Comparison of ENCODE assay signal across 22 mouse cellular contexts in genomic region chr14:22695931-22696365, GRCm38 (mm10).
A peak's percentile ranks its signal among the peaks of the same experiment; 100 is the strongest.
DNase-seq lines count a peak whose midpoint lies in the region; ATAC-seq lines count a peak whose summit lies in the region.
"Had no signal": no experiment of that assay in that cellular context is flagged by ENCODE, and none has a peak within 500 bp of the region (broad histone marks: within the 10 kb centered on the region; RNA-seq: fewer than 3 reads in every experiment).

No protein-coding gene starts in this region.

- H3K4me3 ChIP-seq in heart, embryonic 11.5 days (ENCODE audit: low read depth, low read length) = no peak overlapping the region
- H3K4me3 ChIP-seq in kidney, embryonic 15.5 days (replicated peaks) = no peak overlapping the region
- no peak overlapping the region for H3K4me3 ChIP-seq in embryonic facial prominence, embryonic 14.5 days (ENCODE audit: low read depth, low read length)
- H3K4me3 ChIP-seq in limb, embryonic 12.5 days (replicated peaks) = no peak overlapping the region
- H3K4me3 ChIP-seq in midbrain, embryonic 14.5 days (replicated peaks; ENCODE audit: low read depth, low read length) = no peak overlapping the region
- H3K4me3 ChIP-seq: forebrain, embryonic 15.5 days; hindbrain, embryonic 15.5 days; intestine, embryonic 15.5 days; liver, embryonic 15.5 days; myocyte; neural tube, embryonic 13.5 days had no signal

- peaks cover 15% of the 10 kb centered on the region for H3K4me1 ChIP-seq in heart, embryonic 11.5 days (ENCODE audit: control insufficient read depth, insufficient read depth, low read length)
- H3K4me1 ChIP-seq in kidney, embryonic 15.5 days = peaks cover 13% of the 10 kb centered on the region
- peaks cover 4% of the 10 kb centered on the region for H3K4me1 ChIP-seq in embryonic facial prominence, embryonic 14.5 days (ENCODE audit: control insufficient read depth, insufficient read depth, low read length)
- H3K4me1 ChIP-seq in limb, embryonic 12.5 days (replicated peaks) = peaks cover 14% of the 10 kb centered on the region
- no peaks in the 10 kb centered on the region for H3K4me1 ChIP-seq in midbrain, embryonic 14.5 days (ENCODE audit: control insufficient read depth, insufficient read depth, low read length)
- H3K4me1 ChIP-seq: liver, embryonic 15.5 days had no signal

- H3K27me3 ChIP-seq in heart, embryonic 11.5 days (ENCODE audit: control insufficient read depth, insufficient read depth, low read length) = peaks cover 2% of the 10 kb centered on the region; the same call in 1 of the 2 replicates
- H3K27me3 ChIP-seq in kidney, embryonic 15.5 days = no peaks in the 10 kb centered on the region
- no peaks in the 10 kb centered on the region for H3K27me3 ChIP-seq in embryonic facial prominence, embryonic 14.5 days (replicated peaks; ENCODE audit: control insufficient read depth, insufficient read depth, low read length)
- H3K27me3 ChIP-seq in limb, embryonic 12.5 days = no peaks in the 10 kb centered on the region
- no peaks in the 10 kb centered on the region for H3K27me3 ChIP-seq in midbrain, embryonic 14.5 days (ENCODE audit: control insufficient read depth, insufficient read depth, low read length)
- H3K27me3 ChIP-seq: hindbrain, embryonic 15.5 days; intestine, embryonic 15.5 days; liver, embryonic 15.5 days; neural tube, embryonic 13.5 days had no signal

- WGBS in heart, embryonic 11.5 days (ENCODE audit: insufficient replicate concordance) = 28% methylated on average over 4 of the region's 4 CpGs
- WGBS in kidney, embryonic 15.5 days = 51% methylated on average over 4 of the region's 4 CpGs
- 56% methylated on average over 4 of the region's 4 CpGs for WGBS in embryonic facial prominence, embryonic 14.5 days
- 48% methylated on average over 4 of the region's 4 CpGs for WGBS in limb, embryonic 12.5 days
- 69% methylated on average over 4 of the region's 4 CpGs for WGBS in midbrain, embryonic 14.5 days

- peak overlapping the region; percentile 12; the same call in 1 of the 2 replicates for H3K27ac ChIP-seq in heart, embryonic 11.5 days (ENCODE audit: low read depth, low read length)
- H3K27ac ChIP-seq in kidney, embryonic 15.5 days = 0 out of 2 replicates have a peak overlapping the region, but pooled peaks have one; percentile 22
- no peak overlapping the region; the same call in 1 of the 2 replicates for H3K27ac ChIP-seq in embryonic facial prominence, embryonic 14.5 days (replicated peaks; ENCODE audit: low read depth, low read length)
- no peak overlapping the region for H3K27ac ChIP-seq in limb, embryonic 12.5 days
- H3K27ac ChIP-seq in midbrain, embryonic 14.5 days (replicated peaks; ENCODE audit: low read depth, low read length) = no peak overlapping the region
- H3K27ac ChIP-seq: forebrain, embryonic 15.5 days; hindbrain, embryonic 15.5 days; intestine, embryonic 15.5 days; liver, embryonic 15.5 days; macrophage; neural tube, embryonic 13.5 days had no signal

- no peak for DNase-seq in heart, adult 18-20 months
- no peak for DNase-seq in kidney, adult 8-10 months
- DNase-seq in embryonic facial prominence, embryonic 14.5 days (ENCODE audit: low spot score) = peak; percentile 46
- DNase-seq in adrenal gland, postnatal 36 days = no peak
- no peak for DNase-seq in midbrain, embryonic 14.5 days
- DNase-seq: cerebellum, adult 8-10 months; gastrocnemius, postnatal 10 days; thymus, adult 2 months; thymus, postnatal 4 days had no signal

- ATAC-seq in heart, embryonic 11.5 days (replicated peaks; ENCODE audit: insufficient number of reproducible peaks, low FRiP score, low TSS enrichment) = peak; percentile 75
- ATAC-seq in kidney, embryonic 15.5 days (replicated peaks; ENCODE audit: low FRiP score) = no peak
- ATAC-seq in embryonic facial prominence, embryonic 14.5 days (ENCODE audit: low read depth) = peak; percentile 81
- ATAC-seq in limb, embryonic 12.5 days (ENCODE audit: insufficient number of reproducible peaks, insufficient read depth, low FRiP score, low TSS enrichment, low read depth) = peak; percentile 31; the same call in 1 of the 2 replicates
- ATAC-seq in midbrain, embryonic 14.5 days (ENCODE audit: low FRiP score, low TSS enrichment) = no peak
- ATAC-seq: CD4-positive, CD25-positive, alpha-beta regulatory T cell, adult 4 months; intestine, embryonic 15.5 days; lung, postnatal 0 days; midbrain, embryonic 16.5 days had no signal

- H3K9ac ChIP-seq in heart, embryonic 11.5 days (ENCODE audit: low read depth, low read length) = no peak overlapping the region
- no peak overlapping the region for H3K9ac ChIP-seq in kidney, embryonic 15.5 days
- H3K9ac ChIP-seq in embryonic facial prominence, embryonic 14.5 days (ENCODE audit: low read depth, low read length) = no peak overlapping the region
- H3K9ac ChIP-seq in limb, embryonic 12.5 days (replicated peaks) = no peak overlapping the region
- H3K9ac ChIP-seq in midbrain, embryonic 14.5 days (replicated peaks; ENCODE audit: low read length) = no peak overlapping the region
- H3K9ac ChIP-seq: forebrain, embryonic 15.5 days; hindbrain, embryonic 15.5 days; intestine, embryonic 15.5 days; liver, embryonic 15.5 days; neural tube, embryonic 13.5 days had no signal

- H3K9me3 ChIP-seq in heart, embryonic 11.5 days (replicated peaks; ENCODE audit: control insufficient read depth, low read length) = no peaks in the 10 kb centered on the region
- H3K9me3 ChIP-seq in kidney, embryonic 15.5 days (replicated peaks) = no peaks in the 10 kb centered on the region
- H3K9me3 ChIP-seq in embryonic facial prominence, embryonic 14.5 days (ENCODE audit: control insufficient read depth, low read length) = no peaks in the 10 kb centered on the region
- H3K9me3 ChIP-seq in limb, embryonic 12.5 days = no peaks in the 10 kb centered on the region
- no peaks in the 10 kb centered on the region for H3K9me3 ChIP-seq in midbrain, embryonic 14.5 days (ENCODE audit: control insufficient read depth, low read length)
- H3K9me3 ChIP-seq: forebrain, embryonic 15.5 days; hindbrain, embryonic 15.5 days; intestine, embryonic 15.5 days; liver, embryonic 15.5 days; neural tube, embryonic 13.5 days had no signal

- H3K4me2 ChIP-seq in heart, embryonic 11.5 days = peak overlapping the region; percentile 27
- H3K4me2 ChIP-seq in kidney, embryonic 15.5 days = no peak overlapping the region
- H3K4me2 ChIP-seq in embryonic facial prominence, embryonic 14.5 days (ENCODE audit: low read depth, low read length) = no peak overlapping the region
- 0 out of 2 replicates have a peak overlapping the region, but pooled peaks have one; percentile 5 for H3K4me2 ChIP-seq in limb, embryonic 12.5 days
- no peak overlapping the region for H3K4me2 ChIP-seq in midbrain, embryonic 14.5 days (ENCODE audit: low read length)
- H3K4me2 ChIP-seq: forebrain, embryonic 15.5 days; hindbrain, embryonic 15.5 days; intestine, embryonic 15.5 days; liver, embryonic 15.5 days; neural tube, embryonic 13.5 days had no signal

- no peaks in the 10 kb centered on the region for H3K36me3 ChIP-seq in heart, embryonic 11.5 days (ENCODE audit: control insufficient read depth, insufficient read depth, low read length)
- no peaks in the 10 kb centered on the region for H3K36me3 ChIP-seq in kidney, embryonic 15.5 days
- H3K36me3 ChIP-seq in embryonic facial prominence, embryonic 14.5 days (ENCODE audit: control insufficient read depth, insufficient read depth, low read length) = no peaks in the 10 kb centered on the region
- H3K36me3 ChIP-seq in limb, embryonic 12.5 days = no peaks in the 10 kb centered on the region
- H3K36me3 ChIP-seq in midbrain, embryonic 14.5 days (ENCODE audit: control insufficient read depth, insufficient read depth, low read length) = no peaks in the 10 kb centered on the region
- H3K36me3 ChIP-seq: forebrain, embryonic 15.5 days; hindbrain, embryonic 15.5 days; intestine, embryonic 15.5 days; liver, embryonic 15.5 days; neural tube, embryonic 13.5 days had no signal

Comparison
In these comparisons a context has a peak if more than half of its experiments do, and no peak if none do; other contexts are left out.
1. ATAC-seq: peak in heart, embryonic 11.5 days (single experiment), embryonic facial prominence, embryonic 14.5 days (single experiment) and limb, embryonic 12.5 days (single experiment); none in kidney, embryonic 15.5 days (single experiment) and midbrain, embryonic 14.5 days (single experiment).
2. H3K27ac ChIP-seq: peak in heart, embryonic 11.5 days (single experiment) and kidney, embryonic 15.5 days (single experiment); none in embryonic facial prominence, embryonic 14.5 days (single experiment), limb, embryonic 12.5 days (single experiment) and midbrain, embryonic 14.5 days (single experiment).
3. H3K4me2 ChIP-seq: peak in heart, embryonic 11.5 days (single experiment) and limb, embryonic 12.5 days (single experiment); none in kidney, embryonic 15.5 days (single experiment), embryonic facial prominence, embryonic 14.5 days (single experiment) and midbrain, embryonic 14.5 days (single experiment).